Mouse (Mus musculus) urinary bladder, adult 18-20 months (tissue): ENCODE results near the gene Rab10.

Experiments
- DNase-seq, 2 experiments: peaks; one replicate each; pipeline ENCODE4 v3.0.0; 2022; ENCODE audit warnings: low spot score in 2 of 2, mixed read lengths in 2 of 2

The Rab10 gene

DNA sequence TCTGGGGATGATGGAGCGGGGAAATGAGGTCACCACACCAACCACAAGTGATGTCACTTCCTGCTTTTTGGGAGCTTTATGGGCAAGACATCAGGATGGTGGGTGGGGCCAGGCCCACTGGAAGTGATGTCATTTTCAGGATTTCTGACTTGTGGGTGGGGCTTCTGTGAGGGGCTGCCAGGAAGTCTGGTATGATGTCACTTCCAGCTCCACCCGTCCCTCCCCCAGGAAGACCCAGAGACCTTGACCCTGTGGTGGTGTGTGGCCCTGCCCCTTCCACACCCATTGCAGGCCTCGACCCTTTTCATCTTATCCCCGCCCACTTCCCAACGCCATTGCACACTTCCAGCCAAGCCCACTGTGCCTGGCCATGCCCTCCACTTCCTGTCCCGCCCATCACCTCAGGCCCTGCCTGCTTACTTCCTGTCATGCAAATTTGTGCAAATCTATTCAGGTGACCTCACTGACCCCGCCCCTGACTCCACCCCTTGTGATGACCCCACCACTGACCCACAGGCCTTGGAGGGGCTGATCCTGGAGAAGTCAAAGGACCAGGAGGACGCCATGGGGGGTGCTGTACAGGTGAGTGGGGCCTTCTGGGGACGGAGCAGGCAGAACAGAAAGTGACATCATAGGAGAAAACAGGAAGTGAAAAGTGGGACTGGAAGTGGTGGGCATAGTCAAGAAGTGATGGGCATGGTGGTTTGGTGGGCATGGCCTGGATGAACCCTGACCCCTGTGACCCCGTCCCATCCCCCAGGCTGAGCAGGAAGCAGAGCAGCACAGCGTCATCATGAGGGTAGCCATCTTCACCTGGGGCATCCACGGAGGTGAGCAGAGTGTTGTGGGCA is 72.7 kb downstream of the Rab10 start:
- no peak for DNase-seq

DNA sequence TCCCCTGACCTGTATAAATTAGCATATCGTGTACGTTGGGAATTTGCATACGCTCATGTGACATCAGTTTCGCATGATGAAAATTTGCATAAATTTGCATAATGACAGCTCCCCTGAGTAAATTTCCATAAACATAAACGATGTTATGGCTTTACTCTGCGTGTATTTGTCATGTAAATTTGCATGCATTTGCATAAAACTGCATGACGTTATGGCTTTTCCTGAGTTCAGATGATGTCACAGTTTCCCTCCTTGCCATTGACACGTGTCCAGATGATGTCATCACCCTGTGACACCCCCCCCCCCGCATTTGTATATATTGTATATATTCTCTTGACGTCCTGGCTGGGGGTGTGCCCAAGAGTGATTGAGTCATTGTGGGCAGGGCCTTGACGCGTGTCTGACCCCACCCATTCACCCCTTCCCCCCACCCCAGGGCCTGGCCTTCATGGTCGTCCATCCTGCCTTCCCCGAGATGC is 73.6 kb downstream of the Rab10 start:
- no peak for DNase-seq

DNA sequence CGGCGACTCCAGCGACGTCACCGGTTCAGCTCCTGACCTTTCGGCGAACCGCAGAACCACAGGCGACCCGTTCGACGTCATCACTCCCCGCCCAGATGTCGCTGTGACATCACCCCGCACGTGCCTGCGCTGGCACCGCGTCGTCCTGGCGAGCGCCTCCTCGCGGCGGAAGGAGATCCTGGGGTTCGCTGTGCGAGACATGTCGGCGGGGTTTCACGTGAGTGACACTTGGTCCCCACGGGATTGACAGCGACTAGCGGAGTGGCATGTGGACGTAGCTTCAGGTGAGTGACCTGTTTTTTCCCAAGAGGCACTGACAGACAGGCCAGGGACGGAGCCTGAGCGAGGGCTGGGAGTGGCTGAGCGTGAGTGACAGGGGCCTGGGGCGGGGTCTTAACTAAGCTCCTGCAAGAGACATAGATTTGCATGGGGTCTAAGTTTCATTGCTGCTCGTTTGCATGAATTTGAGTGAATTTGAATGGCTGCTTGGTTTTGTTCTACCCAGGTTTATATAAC is 74.1 kb downstream of the Rab10 start:
- peak; percentile 89 to 93 for DNase-seq

DNA sequence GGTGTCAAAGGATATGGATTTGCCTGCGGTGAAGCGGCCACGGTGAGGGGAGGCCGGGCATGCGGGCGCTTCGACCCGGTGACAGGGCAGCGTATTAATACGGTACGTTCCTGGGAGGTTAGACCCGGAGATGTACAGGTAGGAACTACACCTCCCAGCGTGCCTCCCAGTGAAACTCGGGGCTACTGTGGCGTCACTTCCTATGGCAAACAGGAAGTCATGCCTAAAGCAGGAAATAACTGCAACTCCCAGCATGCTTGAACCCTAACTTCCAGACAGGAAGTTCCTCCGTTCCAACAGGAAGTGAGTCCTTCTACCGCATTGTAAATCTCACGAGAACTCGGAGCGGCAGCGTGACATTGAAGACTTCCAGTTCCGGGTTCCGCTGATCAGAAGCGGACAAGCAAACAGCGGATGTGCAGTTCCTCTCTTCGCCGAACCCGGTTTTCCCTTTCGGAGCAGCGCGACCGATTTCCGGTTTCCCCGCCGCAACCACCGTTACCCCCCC is 74.6 kb downstream of the Rab10 start:
- peak; percentile 63 to 89 for DNase-seq

DNA sequence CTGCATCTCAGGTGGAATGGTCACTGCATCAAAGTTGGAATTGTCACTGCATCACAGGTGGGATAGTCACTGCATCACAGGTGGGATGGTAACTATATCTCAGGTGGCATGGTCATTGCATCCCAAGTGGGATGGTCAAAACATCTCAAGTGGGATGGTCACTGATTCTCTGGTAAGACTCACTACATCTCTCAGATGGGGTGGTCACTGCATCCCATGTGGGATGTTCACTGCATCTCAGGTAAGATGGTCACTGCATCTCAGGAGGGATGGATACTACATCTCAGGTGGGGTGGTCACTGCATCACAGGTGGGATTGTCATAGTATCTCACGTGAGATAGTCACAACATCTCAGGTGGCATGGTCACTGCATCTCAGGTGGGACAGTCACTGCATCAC is 75.7 kb downstream of the Rab10 start:
- DNase-seq = no peak

DNA sequence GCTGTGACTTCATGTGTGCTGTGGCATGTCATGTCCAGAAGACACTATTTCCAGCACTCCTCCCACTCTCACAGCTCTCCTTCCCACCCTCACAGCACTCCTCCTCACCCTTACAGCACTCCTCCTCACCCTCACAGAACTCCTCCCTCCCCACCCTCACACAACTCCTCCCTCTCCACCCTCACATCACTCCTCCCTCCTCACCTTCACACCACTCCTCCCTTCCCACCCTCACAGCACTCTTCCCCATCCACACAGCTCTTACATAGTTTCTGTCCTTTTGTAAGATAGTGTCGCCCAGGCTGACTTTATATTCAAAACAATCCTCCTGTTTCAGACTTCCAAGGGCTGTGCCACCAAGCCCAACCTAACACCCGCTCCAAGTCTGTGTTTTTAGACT is 86.4 kb downstream of the Rab10 start:
- no peak for DNase-seq

DNA sequence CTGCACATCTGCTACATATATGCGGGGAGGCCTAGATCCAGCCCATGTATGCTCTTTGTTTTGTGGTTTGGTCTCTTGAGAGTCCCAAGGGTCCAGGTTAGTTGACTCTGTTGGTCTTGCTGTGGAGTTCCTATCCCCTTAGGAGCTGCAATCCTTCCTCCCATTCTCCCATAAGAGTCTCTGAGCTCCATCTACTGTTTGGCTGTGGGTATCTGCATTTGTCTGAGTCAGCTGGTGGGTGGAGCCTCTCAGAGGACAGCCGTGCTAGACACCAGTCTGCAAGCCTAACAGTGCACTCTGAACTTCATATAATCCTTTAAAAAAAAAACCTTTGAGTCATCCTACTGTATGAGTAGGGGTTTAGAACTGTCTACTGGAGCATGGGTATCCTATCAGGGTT is 99.6 kb downstream of the Rab10 start:
- no peak for DNase-seq

DNA sequence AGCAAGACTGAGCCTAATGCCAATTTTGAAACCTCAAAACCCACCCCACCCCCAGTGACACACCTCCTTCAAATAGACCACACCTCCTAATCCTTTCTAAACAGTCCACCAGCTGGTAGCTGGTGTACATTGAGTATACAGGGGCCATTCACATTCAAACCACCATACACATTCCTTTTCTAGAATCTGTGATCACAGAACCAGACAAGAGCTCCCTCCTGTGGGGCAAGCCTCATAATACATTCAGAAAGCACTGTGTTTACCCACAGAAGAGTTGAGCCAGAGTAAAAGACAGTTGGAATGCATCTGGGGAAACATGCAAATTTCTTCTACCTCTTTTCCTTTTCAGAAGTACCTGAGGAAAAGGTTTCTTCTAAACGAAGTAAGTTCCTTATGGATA is 100.6 kb downstream of the Rab10 start:
- no peak for DNase-seq
